Mouse (Mus musculus) stomach, postnatal 0 days (tissue): Measurements from ENCODE around the gene Sap18b. TPM values are rescaled to one million over a fixed set of nuclear protein-coding genes. Genes with fewer than 3 reads are reported as not detected.
A peak's percentile ranks its signal among the peaks of the same experiment; 100 is the strongest.

ENCODE experiments used
- ATAC-seq: fragments of 200-750 bp; cut with Nextera tagmentation; 2 replicates; pipeline ENCODE4 v1.8.0; 2017; ENCODE audit not compliant: low FRiP score, low TSS enrichment
- DNase-seq: peaks from one replicate; pipeline ENCODE4 v3.0.0-alpha.2; 2016; ENCODE audit warnings: low spot score
- H3K27ac ChIP-seq: fragments of 300-500 bp; sonication (generic); replicated peaks from 2 replicates; pipeline ENCODE4 v1.5.1; 2014; ENCODE audit warnings: mild to moderate bottlenecking, control low read depth
- H3K27me3 ChIP-seq: fragments of 300-500 bp; sonication (generic); 2 replicates; pipeline ENCODE4 v1.6.1; 2014; ENCODE audit warnings: low read length; ENCODE audit not compliant: control insufficient read depth, insufficient read depth
- H3K36me3 ChIP-seq: fragments of 300-500 bp; sonication (generic); 2 replicates; pipeline ENCODE4 v1.6.1; 2014; ENCODE audit warnings: low read length, mixed read lengths; ENCODE audit not compliant: control insufficient read depth, insufficient read depth
- H3K4me1 ChIP-seq: fragments of 300-500 bp; sonication (generic); replicated peaks from 2 replicates; pipeline ENCODE4 v1.6.1; 2014; ENCODE audit warnings: antibody characterized with exemption; ENCODE audit not compliant: control insufficient read depth, insufficient read depth
- H3K4me2 ChIP-seq: fragments of 300-500 bp; sonication (generic); replicated peaks from 2 replicates; pipeline ENCODE4 v1.6.1; 2014; ENCODE audit warnings: low read depth, mild to moderate bottlenecking, control low read depth, moderate library complexity
- H3K4me3 ChIP-seq: fragments of 300-500 bp; sonication (generic); 2 replicates; pipeline ENCODE4 v1.5.1; 2014; ENCODE audit warnings: low read depth, low read length, control low read depth
- H3K9ac ChIP-seq: fragments of 300-500 bp; sonication (generic); 2 replicates; pipeline ENCODE4 v1.6.1; 2014; ENCODE audit warnings: mild to moderate bottlenecking, low read length, control low read depth, mixed read lengths
- H3K9me3 ChIP-seq: fragments of 300-500 bp; sonication (generic); 2 replicates; pipeline ENCODE4 v1.6.1; 2016; ENCODE audit warnings: low read length; ENCODE audit not compliant: control insufficient read depth
- CTCF ChIP-seq: IDR thresholded peaks from 2 replicates; pipeline ENCODE4 v1.5.1; 2016; ENCODE audit warnings: antibody characterized with exemption, low read depth, mild to moderate bottlenecking, moderate library complexity
- EP300 ChIP-seq: optimal IDR thresholded peaks from 2 replicates; pipeline ENCODE3; 2016; ENCODE audit warnings: antibody characterized with exemption
- WGBS: fragments of 180-500 bp; shearing (Covaris S2); extraction: QIAGEN DNeasy Blood & Tissue Kit; methylation state at CpG from one replicate; pipeline ENCODE4 v1.1.7; 2014; 5-methylcytosine and 5-hydroxymethylcytosine counted together
- polyA plus RNA-seq: library from polyadenylated mRNA; unstranded; fragments of >200 nt; fragmentation: Nextera tagmentation; extraction: Ambion mirVana; gene quantifications from 2 replicates; pipeline ENCODE4 v1.2.1, GENCODE M21; 2015

Sap18b gene
- polyA plus RNA-seq, 1 experiment from 2014 or later: 333 TPM

- Histone ChIP-seq H3K4me2 (no peak overlapping the region), H3K9ac (no peak overlapping the region), H3K4me3 (no peak overlapping the region), H3K4me1 (no peaks in the 10 kb centered on the region), H3K9me3 (no peaks in the 10 kb centered on the region), H3K36me3 (no peaks in the 10 kb centered on the region), H3K27ac (0 out of 2 replicates have a peak overlapping the region, but pooled peaks have one; percentile 35), H3K27me3 (no peaks in the 10 kb centered on the region)
- TF ChIP-seq CTCF (no peak), EP300 (no peak)
- no peak for DNase-seq
- 62% methylated on average over 3 of the region's 3 CpGs for WGBS
- ATAC-seq: no peak
Measured at GRCm38 (mm10) chr8:95830144-95830543, 5.0 kb downstream of the Sap18b start.

GRCm38 (mm10) chr8:95832603-95833434 is 7.7 kb downstream of the Sap18b start:
- Histone ChIP-seq H3K27me3 (no peaks in the 10 kb centered on the region), H3K9me3 (no peaks in the 10 kb centered on the region), H3K4me1 (no peaks in the 10 kb centered on the region), H3K36me3 (no peaks in the 10 kb centered on the region), H3K9ac (no peak overlapping the region), H3K27ac (no peak overlapping the region), H3K4me2 (peak overlapping the region; percentile 44), H3K4me3 (peak overlapping the region; percentile 17; the same call in 1 of the 2 replicates)
- DNase-seq: peak; percentile 89
- TF ChIP-seq CTCF (peak; percentile 95), EP300 (no peak)
- WGBS: 15% methylated on average over 16 of the region's 16 CpGs
- peak; percentile 82 for ATAC-seq

DNA sequence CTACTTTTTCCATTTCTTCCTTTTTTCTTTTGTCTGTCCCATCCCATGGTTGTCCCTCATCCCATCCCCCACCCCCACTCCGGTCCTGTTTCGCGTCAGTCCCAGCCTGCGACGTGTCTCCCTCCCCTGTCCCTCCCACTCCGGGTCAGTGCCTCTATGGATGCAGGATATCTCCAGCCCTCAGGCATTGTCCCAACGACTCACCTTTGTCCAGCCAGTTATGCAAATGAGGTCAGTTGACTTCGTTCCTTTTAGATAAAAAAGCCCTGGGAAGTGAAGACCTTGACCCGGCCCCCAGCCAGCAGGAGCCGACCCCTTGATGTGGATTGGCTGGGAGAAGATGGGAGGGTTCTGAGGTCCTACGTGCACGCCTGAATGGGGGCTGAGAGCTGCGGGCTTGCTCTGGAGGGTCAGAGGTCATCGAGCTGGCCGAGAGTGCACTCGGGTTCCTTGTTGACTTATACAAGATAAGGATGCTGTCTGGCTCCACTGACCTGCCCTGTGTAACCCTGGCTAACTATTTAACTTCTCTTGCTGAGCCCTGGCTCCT is 8.4 kb downstream of the Sap18b start:
- DNase-seq (peak; percentile 54), ATAC-seq (peak; percentile 79)
- TF ChIP-seq CTCF (no peak), EP300 (no peak)
- no peak overlapping the region; the same call in 1 of the 2 replicates for H3K27ac ChIP-seq
- H3K27me3 ChIP-seq: no peaks in the 10 kb centered on the region
- 2% methylated on average over 16 of the region's 16 CpGs for whole genome bisulfite sequencing
- no peak overlapping the region for H3K9ac ChIP-seq
- peak overlapping the region; percentile 17; the same call in 1 of the 2 replicates for H3K4me3 ChIP-seq
- H3K4me2 ChIP-seq: peak overlapping the region; percentile 44
- H3K36me3 ChIP-seq: no peaks in the 10 kb centered on the region
- no peaks in the 10 kb centered on the region for H3K4me1 ChIP-seq
- H3K9me3 ChIP-seq: no peaks in the 10 kb centered on the region

- TF ChIP-seq EP300 (no peak), CTCF (no peak)
- no peak for ATAC-seq
Measured at GRCm38 (mm10) chr8:95835891-95836290, 10.7 kb downstream of the Sap18b start.

DNA sequence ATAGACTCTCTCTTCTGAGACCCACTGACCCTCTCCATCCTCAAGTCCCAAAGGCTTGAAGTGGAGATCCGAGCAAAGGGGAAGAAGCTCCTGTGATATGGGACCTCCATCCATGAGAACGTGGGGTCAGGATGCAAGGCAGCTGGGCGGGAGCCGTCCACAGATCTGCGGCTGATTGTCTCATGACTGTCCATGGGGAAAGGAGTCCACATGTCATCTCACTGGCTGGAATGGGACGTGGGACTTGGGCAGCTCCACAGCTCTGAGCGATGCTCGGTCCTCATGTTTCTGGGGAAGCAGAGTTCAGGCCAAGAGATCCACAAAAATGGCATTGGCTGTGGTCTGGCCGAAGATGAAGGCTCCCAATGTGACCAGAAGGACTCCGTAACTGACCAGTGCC is 12.1 kb downstream of the Sap18b start:
- Histone ChIP-seq H3K9me3 (no peaks in the 10 kb centered on the region), H3K4me1 (no peaks in the 10 kb centered on the region), H3K36me3 (no peaks in the 10 kb centered on the region), H3K27me3 (no peaks in the 10 kb centered on the region), H3K27ac (no peak overlapping the region), H3K9ac (no peak overlapping the region), H3K4me3 (no peak overlapping the region), H3K4me2 (no peak overlapping the region)
- DNase-seq (no peak), ATAC-seq (no peak)
- WGBS: 87% methylated on average over 10 of the region's 10 CpGs
- TF ChIP-seq CTCF: no peak
- TF ChIP-seq EP300: no peak

More at GRCm38 (mm10) chr8:95835891-95836290, 10.7 kb downstream of the Sap18b start:
- Histone ChIP-seq H3K4me3 (no peak overlapping the region), H3K4me1 (no peaks in the 10 kb centered on the region), H3K4me2 (no peak overlapping the region), H3K9me3 (no peaks in the 10 kb centered on the region), H3K27ac (no peak overlapping the region), H3K36me3 (no peaks in the 10 kb centered on the region), H3K9ac (no peak overlapping the region), H3K27me3 (no peaks in the 10 kb centered on the region)
- 60% methylated on average over 4 of the region's 4 CpGs for whole genome bisulfite sequencing
- no peak for DNase-seq

DNA sequence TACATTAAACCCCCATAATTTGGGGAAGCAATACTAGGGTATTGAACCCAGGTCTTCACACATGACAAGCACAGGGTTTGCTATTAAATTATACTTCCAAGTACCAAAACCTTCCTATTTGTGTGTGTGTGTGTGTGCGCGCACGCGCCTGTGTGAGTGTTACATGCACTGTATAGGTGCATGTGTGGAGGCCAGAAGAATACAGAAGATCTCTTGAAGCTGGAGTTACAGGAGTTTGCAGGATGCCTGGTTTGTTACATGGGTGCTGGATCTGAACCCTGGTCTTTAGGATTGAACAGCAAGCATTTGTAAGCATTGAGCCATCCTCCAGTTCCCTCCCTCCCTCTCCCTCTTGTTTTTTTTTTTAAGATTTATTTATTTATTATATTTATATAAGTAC is 14.1 kb downstream of the Sap18b start:
- no peaks in the 10 kb centered on the region for H3K9me3 ChIP-seq
- no peak for TF ChIP-seq CTCF
- no peak for TF ChIP-seq EP300
- DNase-seq (no peak), ATAC-seq (no peak)
- H3K4me3 ChIP-seq: no peak overlapping the region
- 98% methylated on average over 4 of the region's 4 CpGs for WGBS
- H3K9ac ChIP-seq: no peak overlapping the region
- H3K27ac ChIP-seq: no peak overlapping the region
- H3K4me1 ChIP-seq: no peaks in the 10 kb centered on the region
- H3K36me3 ChIP-seq: no peaks in the 10 kb centered on the region; the same call in 1 of the 2 replicates
- no peak overlapping the region for H3K4me2 ChIP-seq
- no peaks in the 10 kb centered on the region for H3K27me3 ChIP-seq
